Mouse (Mus musculus) brown adipose tissue, adult 24 weeks (tissue): Measurements from ENCODE around the gene Ppp1r36. TPM values are rescaled to one million over a fixed set of nuclear protein-coding genes. Genes with fewer than 3 reads are reported as not detected.

ENCODE experiments used
- H3K27ac ChIP-seq: fragments of 200-500 bp; replicated peaks from 2 replicates; pipeline ENCODE4 v1.5.1; 2012; ENCODE audit warnings: low read depth, mild to moderate bottlenecking, low read length
- H3K4me1 ChIP-seq: fragments of 200-500 bp; 2 replicates; pipeline ENCODE4 v1.6.1; 2012; ENCODE audit warnings: low read length, mixed read lengths; ENCODE audit not compliant: control insufficient read depth, insufficient read depth, insufficient read length
- H3K4me3 ChIP-seq: fragments of 200-500 bp; 2 replicates; pipeline ENCODE4 v1.5.1; 2012; ENCODE audit warnings: low read depth, mild to moderate bottlenecking, low read length, moderate library complexity; ENCODE audit not compliant: insufficient read depth
- polyA plus RNA-seq: library from polyadenylated mRNA; stranded (reverse); fragments of >200 nt; gene quantifications from 2 replicates; pipeline ENCODE4 v1.2.4, GENCODE M21; 2012; ENCODE audit not compliant: missing spikeins, insufficient read depth, insufficient read length

Gene Ppp1r36
- not detected in 2 replicates for polyA plus RNA-seq

DNA sequence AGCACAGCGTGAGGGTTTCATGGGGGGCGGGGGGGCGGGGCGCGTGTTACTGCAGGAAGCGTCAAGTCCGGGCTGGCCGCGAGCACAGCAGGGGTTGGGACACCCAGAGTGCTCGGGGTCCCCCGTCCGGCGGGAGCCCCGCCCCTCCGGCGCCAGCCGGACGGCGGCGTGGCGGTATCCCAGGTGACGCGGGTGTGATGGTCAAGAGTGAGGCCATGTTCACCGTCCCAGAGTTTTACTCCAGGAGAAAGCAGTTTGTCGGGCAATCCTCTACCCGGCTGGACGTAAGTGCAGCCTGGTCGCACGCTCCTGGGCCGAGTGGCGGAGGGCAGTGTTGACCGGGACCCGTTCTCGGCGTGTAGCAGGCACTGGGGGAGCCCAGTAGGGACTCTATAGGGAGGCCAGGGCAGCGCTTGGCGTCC, at the start of gene Ppp1r36:
Ppp1r36 (plus strand) TSS at position 106 of the 422 bp plus-strand sequence.
- Histone ChIP-seq H3K27ac (no peak within 1 kb of the TSS), H3K4me1 (peaks cover 3% of the 10 kb centered on the region; the same call in 1 of the 2 replicates), H3K4me3 (peak within 1 kb of the TSS; percentile 41)

DNA sequence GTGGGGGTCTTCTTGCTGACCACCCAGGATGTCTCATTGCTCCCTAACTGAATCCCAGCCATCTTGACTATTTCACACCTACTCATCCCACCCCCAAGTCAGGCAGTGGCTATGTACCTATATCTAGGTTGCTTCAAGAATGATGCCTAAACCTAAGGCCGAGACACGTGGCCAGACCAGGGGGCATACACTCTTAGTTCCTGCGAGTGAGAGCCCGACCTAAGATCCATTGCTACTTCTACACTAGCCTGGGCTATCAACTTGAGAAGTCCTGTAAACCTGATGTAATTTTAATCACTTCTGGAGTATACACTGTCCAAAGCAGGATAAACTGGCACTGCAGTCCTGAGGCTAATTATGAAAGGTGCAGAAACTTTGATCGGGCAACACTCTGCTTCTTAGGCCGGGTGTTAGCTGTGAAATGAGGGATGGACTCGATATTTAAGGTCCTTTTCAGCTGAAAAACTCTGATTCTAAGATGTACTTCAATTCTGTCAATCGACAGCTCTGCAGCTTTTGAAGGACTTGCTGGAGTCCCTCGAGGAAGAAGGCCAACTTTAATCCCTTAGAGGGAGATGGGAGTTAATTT, 49.0 kb upstream of the Ppp1r36 start:
- peaks cover 12% of the 10 kb centered on the region for H3K4me1 ChIP-seq
- H3K27ac ChIP-seq, result 0 out of 2 replicates have a peak overlapping the region, but pooled peaks have one; percentile 20
- H3K4me3 ChIP-seq, result peak overlapping the region; percentile 92

DNA sequence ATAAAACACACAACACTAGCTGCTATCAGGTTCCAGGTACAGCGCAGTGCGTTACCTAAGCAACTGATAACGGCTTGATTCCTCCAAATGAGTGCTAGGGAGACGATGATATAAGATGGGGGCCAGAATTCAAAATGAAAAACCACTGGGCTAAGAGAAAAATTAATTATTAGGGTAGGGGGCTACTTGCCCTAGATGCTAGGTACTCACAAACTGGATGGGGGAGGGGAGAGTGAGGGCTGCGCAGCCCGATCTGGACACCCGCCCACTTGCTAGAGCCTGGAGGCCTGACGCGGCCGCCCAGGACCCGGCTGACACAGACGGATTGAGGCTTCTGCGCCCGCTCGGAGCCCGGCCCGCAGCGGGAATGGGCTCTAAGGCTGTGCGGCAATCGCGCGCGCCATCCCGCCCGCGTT, 48.5 kb upstream of the Ppp1r36 start:
- Histone ChIP-seq H3K4me1 (peaks cover 12% of the 10 kb centered on the region), H3K4me3 (peak overlapping the region; percentile 92), H3K27ac (peak overlapping the region; percentile 64)

DNA sequence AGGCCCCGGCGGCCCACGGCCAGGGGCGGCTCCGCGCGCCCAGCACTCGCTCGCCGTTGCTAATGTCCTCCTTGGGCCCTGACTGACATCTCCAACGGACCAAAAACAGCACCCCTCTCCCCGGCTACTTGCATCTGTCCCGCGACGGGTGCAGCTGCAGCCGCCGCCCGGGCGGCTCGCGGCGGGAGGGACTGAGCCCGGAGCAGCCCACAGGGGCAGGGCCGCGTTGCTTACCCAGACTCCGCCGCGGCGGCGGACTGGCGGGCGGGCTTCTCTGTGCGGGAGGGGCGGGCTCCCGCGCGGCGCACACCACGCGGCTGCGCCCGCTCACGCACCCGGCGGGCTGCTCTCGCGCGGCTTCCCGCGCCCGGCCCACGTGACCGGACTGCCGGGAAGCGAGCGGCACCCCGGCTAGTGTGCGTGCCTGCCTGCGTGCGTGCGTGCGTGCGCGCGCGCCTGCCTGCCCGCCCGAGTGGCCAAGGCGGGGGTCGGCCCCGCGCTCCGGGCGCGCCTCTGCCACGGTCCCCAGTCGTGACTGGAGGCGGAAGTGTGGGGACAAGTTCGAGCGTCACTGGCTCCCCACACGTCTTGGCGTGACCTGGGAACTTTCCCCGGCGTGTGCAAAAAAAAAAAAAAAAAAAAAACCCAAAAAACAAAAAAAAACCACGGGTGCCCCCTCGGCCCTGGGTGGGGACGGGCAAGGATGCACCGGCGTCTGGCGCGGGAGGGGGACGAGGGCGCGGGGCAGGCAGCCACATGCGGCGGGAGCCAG, 47.9 kb upstream of the Ppp1r36 start, which contains the start of gene Zbtb25:
Zbtb25 (minus strand) TSS at position 397 of the 772 bp plus-strand sequence.
- H3K4me3 ChIP-seq, result peak within 1 kb of the TSS; percentile 92
- peak within 1 kb of the TSS; percentile 84 for H3K27ac ChIP-seq
- peaks cover 12% of the 10 kb centered on the region for H3K4me1 ChIP-seq

DNA sequence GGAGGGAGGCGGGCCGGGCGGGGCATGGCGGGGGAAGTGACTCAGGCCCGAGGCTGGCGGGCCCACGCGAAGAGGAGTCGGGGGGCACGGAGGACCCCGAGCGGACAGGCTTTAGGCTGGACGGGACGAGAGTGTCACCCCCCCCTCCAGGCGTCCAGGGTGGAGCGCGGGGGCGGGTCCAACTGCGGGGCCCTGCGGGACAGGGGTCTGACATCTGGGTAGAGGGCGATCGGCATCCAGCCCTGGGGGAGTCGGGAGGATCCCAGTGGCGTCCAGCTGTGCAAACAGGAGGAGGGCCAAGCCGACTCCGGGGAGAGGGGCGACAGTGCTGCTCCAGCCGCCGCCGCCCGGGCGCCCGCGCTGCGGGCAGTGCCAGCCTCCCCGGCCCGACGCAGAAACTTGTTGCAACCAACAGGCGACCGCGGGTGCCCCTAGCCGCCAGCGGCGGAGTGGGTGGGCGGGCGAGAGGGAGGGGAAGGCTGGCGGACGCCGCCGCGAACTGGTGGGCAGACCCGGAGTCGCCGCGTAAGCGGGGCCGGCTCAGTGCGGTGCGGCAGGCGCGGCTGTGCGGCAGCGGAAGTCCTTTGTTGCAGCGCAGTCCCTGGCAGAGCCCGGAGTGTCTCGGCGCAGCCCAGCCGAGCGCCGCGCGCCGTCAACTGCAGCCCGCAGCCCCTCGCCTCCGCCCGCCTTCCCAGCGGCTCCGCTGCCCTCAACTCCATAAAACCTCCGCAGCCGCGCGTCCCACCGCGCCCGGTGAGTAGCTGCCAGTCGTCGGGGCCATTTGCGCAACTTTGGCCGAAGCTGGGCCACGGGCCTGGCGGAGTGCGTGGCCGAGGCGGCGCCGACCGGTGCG, 47.1 kb upstream of the Ppp1r36 start, which contains the start of gene Zbtb1:
Zbtb1 (plus strand) TSS at position 289 of the 853 bp plus-strand sequence.
- peaks cover 12% of the 10 kb centered on the region for H3K4me1 ChIP-seq
- peak within 1 kb of the TSS; percentile 92 for H3K4me3 ChIP-seq

DNA sequence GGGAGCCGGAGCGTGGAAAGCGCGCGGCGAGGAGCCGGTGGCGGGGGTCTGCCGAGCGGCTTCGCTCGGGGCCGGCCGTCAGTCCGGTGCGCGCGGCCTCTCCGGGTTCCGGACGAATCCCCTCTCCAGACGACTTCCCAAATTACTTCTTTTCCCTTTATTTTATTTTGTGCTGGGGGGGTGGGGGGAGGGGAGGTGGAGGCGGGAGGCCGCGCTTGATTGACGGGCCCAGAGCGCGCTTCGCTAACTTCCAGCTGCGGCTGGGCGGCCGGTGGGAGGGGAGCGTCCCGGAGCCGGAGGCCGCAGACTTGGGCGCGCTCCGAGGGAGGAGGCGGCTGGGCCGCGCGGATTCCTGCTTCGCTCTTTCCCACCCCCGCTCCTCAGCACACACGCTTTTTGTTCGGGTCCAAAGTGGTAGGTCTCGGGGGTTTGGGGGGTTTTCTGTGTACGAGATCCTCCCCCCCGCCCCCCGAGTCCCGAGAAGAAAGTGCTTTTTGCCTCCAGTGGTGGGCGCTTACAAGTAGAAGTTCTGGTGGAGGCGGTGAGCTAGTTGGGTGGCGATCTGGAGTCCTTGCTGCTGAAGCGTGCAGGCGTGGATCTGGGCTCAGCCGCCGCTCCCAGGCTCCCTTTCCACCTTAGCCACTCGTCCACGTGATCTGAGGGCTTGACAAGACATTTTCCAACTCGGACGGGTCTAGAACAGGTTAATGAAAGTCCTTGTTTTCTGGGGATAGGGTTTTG, 46.3 kb upstream of the Ppp1r36 start:
- Histone ChIP-seq H3K4me1 (peaks cover 12% of the 10 kb centered on the region), H3K27ac (peak overlapping the region; percentile 84)

More for the DNA sequence above, 47.1 kb upstream of the Ppp1r36 start, which contains the start of gene Zbtb1:
- H3K27ac ChIP-seq, result peak within 1 kb of the TSS; percentile 84

DNA sequence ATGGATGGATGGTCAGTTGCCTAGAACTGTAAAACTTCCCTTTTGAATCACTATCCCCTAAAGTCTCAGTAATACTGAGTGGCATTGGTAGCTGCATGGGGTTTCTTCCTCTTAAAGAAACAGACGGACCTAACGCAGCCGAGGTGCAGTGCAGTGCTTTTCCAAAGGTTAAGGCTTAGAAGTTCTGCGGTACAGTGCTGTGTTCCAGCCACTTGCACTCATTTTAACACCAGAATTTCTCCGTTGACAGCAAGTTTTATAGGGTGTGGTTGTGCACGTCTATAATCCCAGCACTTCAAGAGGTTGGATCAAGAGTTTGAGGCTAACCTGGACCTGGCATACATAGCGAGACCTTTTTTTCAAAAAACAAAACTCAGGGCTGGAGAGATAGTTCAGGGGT, 45.3 kb upstream of the Ppp1r36 start:
- peaks cover 12% of the 10 kb centered on the region for H3K4me1 ChIP-seq
- peak overlapping the region; percentile 26 for H3K4me3 ChIP-seq
- no peak overlapping the region for H3K27ac ChIP-seq

More for the DNA sequence above, 46.3 kb upstream of the Ppp1r36 start:
- H3K4me3 ChIP-seq, result peak overlapping the region; percentile 92

DNA sequence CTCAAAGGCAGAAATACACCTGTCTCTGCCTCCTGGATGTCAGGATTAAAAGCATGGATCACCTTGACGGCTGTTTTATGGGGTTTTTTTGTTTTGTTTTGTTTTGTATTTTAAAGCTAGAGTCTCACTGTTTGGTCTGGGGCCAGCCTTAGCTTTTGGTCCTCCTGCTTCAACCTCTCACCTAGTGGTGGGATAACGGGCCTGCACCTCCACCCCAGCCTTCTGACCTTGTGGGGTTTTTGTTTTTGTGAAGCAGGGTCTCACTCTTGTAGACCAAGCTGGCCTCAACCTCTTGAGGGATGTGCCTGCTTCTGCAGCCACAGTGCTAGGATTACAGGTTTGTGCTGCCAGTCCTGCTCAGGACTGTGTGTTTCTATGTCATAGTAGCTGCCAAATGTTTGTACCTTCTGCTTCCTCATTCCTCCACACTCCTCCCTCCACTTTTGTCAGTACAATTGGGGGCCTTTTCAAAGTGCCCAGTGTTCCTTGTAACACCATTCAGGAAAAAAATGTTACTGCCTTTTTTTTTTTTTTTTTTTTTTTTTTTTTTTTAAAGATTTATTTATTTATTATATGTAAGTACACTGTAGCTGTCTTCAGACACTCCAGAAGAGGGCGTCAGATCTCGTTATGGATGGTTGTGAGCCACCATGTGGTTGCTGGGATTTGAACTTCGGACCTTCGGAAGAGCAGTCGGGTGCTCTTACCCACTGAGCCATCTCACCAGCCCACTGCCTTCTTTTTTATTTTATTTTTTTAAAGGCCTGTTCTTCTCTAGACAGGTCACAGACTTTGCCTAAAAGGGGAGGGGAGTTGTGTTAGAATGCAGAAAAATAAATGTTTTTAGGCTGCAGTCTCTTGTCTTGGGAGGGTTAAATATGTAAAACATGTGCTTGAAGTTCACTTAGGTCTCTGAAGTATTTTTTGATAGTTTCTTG, 44.2 kb upstream of the Ppp1r36 start:
- H3K4me1 ChIP-seq, result peaks cover 14% of the 10 kb centered on the region

DNA sequence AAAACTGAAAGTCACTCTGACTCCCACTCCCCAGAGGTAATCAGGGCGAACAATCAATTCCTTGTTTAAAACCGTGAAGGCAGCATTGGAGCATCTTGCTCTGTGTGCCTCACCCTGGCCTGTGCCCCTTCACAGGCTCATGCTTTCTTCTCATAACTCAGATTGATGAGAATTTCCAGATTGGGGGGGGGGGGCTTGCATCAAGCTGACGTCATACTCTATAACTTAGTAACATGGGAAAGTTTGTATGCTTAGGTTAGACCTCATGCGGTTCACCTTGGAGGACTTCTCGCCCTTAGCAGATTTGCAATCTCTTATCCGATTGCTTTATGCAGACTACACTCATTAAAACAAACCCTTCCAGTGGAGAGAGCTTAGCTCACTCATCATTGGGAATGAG, 43.3 kb upstream of the Ppp1r36 start:
- H3K4me1 ChIP-seq, result peaks cover 14% of the 10 kb centered on the region
- no peak overlapping the region for H3K4me3 ChIP-seq
- no peak overlapping the region for H3K27ac ChIP-seq

More for the DNA sequence above, 44.2 kb upstream of the Ppp1r36 start:
- Histone ChIP-seq H3K27ac (no peak overlapping the region), H3K4me3 (no peak overlapping the region; the same call in 1 of the 2 replicates)

DNA sequence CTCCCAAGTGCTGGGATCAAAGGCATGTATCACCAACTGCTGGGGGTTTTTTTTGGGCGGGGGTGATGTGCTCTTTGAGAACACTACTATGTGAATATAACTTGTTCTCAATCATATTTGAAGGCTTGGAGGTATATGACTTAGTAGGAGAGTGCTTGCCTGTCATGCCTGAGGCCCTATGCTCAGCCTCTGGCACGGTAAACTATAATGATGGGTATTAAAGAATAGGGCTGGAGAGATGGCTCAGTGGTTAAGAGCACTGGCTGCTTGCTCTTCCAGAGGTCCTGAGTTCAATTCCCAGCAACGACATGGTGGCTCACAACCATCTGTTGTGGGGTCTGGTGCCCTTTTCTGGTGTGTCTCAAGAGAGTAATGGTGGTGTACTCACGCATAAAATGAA, 42.4 kb upstream of the Ppp1r36 start:
- H3K4me3 ChIP-seq, result no peak overlapping the region
- H3K4me1 ChIP-seq, result peaks cover 14% of the 10 kb centered on the region
- H3K27ac ChIP-seq, result no peak overlapping the region

DNA sequence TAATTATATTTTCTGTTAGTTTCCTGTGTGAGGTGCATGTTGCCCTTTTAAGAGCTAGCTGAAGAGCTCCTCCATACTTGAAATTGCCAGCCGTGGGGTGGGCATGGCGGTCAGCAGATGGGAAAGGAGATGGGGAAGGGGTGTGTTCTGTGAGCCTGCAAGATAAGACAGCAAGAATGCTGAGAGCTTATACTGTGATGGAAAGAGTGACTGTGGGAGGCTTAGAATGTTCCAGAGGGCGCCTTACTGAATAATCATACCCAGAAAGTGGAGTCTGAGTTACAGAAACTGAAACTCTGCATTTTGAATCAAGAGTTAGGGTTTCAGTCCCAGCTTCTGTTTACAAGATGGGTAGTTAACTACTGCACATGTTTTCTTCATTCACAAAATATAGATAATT, 41.8 kb upstream of the Ppp1r36 start:
- H3K4me3 ChIP-seq, result no peak overlapping the region
- peaks cover 14% of the 10 kb centered on the region for H3K4me1 ChIP-seq
- H3K27ac ChIP-seq, result no peak overlapping the region

DNA sequence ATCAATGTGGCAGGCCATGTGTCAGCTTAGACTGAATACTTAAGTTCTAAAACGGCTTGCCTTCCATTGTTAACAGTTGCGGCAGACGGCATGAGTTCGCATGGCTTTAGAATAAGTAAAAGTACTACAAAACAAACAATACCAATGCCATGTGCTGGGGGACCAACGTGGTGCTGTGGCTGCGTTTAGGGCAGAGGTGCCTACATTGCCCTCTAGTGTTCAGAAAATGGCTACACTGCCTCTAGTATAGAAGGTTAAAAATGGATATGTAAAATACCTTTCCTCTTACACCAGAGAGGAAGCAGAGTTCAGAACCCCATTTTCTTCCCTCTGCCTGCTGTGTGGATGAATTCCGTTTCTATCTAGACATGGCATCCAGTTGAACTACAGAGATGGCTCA, 40.7 kb upstream of the Ppp1r36 start:
- Histone ChIP-seq H3K27ac (no peak overlapping the region), H3K4me1 (peaks cover 14% of the 10 kb centered on the region), H3K4me3 (no peak overlapping the region)

DNA sequence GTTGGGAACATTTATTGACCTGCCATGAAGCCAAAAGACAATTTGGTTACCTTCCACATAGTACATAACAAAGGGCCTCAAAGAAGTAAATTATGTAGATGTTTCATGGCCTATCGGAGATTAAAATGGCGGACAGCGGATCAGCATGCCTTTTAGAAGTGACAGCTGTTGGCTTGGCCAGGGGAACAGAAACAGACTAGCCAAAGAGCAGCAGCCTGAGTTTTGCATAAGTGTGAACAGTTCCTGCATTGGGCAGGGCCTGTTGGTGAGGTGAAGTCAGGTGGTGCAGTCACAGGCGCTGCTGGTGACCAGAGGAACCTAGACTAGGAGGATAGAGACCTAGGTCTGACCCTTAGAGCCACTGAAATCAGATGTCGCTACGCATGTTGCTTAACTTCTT, 40.3 kb upstream of the Ppp1r36 start:
- no peak overlapping the region for H3K27ac ChIP-seq
- H3K4me3 ChIP-seq, result no peak overlapping the region
- peaks cover 12% of the 10 kb centered on the region for H3K4me1 ChIP-seq
